Mouse (Mus musculus): ENCODE results near the gene Vwa1. TPM values are rescaled to one million over a fixed set of nuclear protein-coding genes. Genes with fewer than 3 reads are reported as not detected.

Vwa1 gene
- polyA plus RNA-seq (2011; ENCODE audit: insufficient read depth, insufficient read length, low read depth, missing spikeins) = 0.67 and 0.99 TPM in 2 replicates

DNA sequence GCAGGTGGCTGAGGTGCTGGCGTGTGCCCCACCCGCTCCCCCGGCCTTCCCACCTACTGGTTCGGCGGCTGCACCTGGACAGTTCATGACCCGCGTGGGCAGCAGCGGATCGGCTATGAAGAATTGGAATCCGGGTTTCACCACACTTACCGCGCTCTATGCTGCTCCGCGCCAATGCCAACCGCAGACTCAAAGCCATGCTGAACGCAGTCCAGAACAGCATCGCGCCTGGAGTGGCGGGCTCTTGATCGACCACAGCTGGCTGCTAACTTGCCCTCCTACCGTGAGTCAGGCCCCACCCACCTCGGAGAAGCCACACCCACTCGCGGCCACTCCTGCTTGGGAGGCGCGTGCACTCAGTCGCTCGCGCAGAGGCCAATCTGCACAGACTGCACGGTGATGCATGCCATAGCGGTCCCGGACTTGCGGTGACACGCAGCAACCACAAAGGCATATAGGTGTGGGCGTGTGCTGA, at the start of gene Vwa1:
Vwa1 (minus strand) TSS at position 419 of the 475 bp plus-strand sequence.
- H3K36me3 ChIP-seq (ENCODE audit: control insufficient read depth, insufficient read depth, low read length, poor library complexity, severe bottlenecking) = no peaks in the 10 kb centered on the region
- H3K4me3 ChIP-seq (ENCODE audit: low read depth, low read length) = peak within 1 kb of the TSS; percentile 43
- H3K9ac ChIP-seq (ENCODE audit: low read depth, poor library complexity, severe bottlenecking) = no peak within 1 kb of the TSS
- H3K27ac ChIP-seq (ENCODE audit: insufficient read depth, low read length) = no peak within 1 kb of the TSS
- H3K9me3 ChIP-seq (replicated peaks; ENCODE audit: control insufficient read depth, insufficient read depth, low read length, poor library complexity, severe bottlenecking) = no peaks in the 10 kb centered on the region
- H3K27me3 ChIP-seq (ENCODE audit: control insufficient read depth, insufficient read depth, low read length, poor library complexity, severe bottlenecking) = no peaks in the 10 kb centered on the region
- peaks cover 7% of the 10 kb centered on the region for H3K4me1 ChIP-seq (ENCODE audit: control insufficient read depth, insufficient read depth, low read length)
- TF ChIP-seq EP300 (IDR thresholded peaks at IDR 0.05; ENCODE audit: insufficient read depth, low read depth, low read length) (0 out of 2 replicates have a peak, but pooled peaks have one; percentile 16), CTCF (IDR thresholded peaks at IDR 0.05; ENCODE audit: low read depth, low read length) (no peak), POLR2A (IDR thresholded peaks at IDR 0.05; ENCODE audit: insufficient read depth, low read length) (no peak)

DNA sequence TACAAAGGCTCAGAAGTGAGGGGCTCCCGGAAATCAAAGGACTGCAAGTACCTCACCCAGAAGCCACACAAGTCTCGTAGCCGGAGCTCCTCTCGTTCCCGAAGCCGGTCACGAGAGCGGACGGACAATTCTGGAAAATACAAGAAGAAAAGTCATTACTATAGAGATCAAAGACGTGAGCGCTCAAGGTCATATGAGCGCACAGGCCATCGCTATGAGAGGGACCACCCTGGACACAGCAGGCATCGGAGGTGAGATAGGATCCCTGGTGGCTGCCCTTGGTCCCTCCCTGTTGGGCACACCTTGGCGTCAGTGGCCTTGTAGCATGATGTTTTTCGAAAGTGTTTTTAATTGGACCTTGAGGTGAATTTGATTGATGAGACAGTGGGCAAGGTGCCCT, 48.9 kb upstream of the Vwa1 start:
- no peak overlapping the region for H3K27ac ChIP-seq (ENCODE audit: insufficient read depth, low read length)
- peaks cover 70% of the 10 kb centered on the region for H3K36me3 ChIP-seq (ENCODE audit: control insufficient read depth, insufficient read depth, low read length, poor library complexity, severe bottlenecking)
- no peaks in the 10 kb centered on the region for H3K4me1 ChIP-seq (ENCODE audit: control insufficient read depth, insufficient read depth, low read length)
- no peak overlapping the region for H3K4me3 ChIP-seq (ENCODE audit: low read depth, low read length)
- H3K27me3 ChIP-seq (ENCODE audit: control insufficient read depth, insufficient read depth, low read length, poor library complexity, severe bottlenecking) = no peaks in the 10 kb centered on the region
- no peak overlapping the region for H3K9ac ChIP-seq (ENCODE audit: low read depth, poor library complexity, severe bottlenecking)
- H3K9me3 ChIP-seq (replicated peaks; ENCODE audit: control insufficient read depth, insufficient read depth, low read length, poor library complexity, severe bottlenecking) = no peaks in the 10 kb centered on the region
- TF ChIP-seq POLR2A (IDR thresholded peaks at IDR 0.05; ENCODE audit: insufficient read depth, low read length) (no peak), EP300 (IDR thresholded peaks at IDR 0.05; ENCODE audit: insufficient read depth, low read depth, low read length) (no peak), CTCF (IDR thresholded peaks at IDR 0.05; ENCODE audit: low read depth, low read length) (no peak)

DNA sequence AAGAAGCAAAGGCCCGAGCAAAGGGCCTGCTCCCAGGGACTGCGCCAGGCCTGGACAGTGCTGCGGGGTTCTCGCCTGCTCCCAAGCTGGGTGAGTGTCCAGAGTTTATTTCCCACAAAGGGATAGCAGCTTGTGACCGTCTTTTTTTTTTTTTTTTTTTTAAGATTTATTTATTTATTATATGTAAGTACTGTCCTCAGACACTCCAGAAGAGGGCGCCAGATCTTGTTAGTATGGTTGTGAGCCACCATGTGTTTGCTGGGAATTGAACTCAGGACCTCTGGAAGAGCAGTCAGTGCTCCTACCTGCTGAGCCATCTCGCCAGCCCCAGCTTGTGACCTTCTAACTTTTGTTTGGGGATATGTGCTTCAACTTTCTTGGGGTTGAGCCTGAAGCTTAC, 46.5 kb upstream of the Vwa1 start:
- Histone ChIP-seq H3K27ac (ENCODE audit: insufficient read depth, low read length) (no peak overlapping the region), H3K27me3 (ENCODE audit: control insufficient read depth, insufficient read depth, low read length, poor library complexity, severe bottlenecking) (no peaks in the 10 kb centered on the region), H3K4me3 (ENCODE audit: low read depth, low read length) (no peak overlapping the region), H3K36me3 (ENCODE audit: control insufficient read depth, insufficient read depth, low read length, poor library complexity, severe bottlenecking) (peaks cover 90% of the 10 kb centered on the region), H3K4me1 (ENCODE audit: control insufficient read depth, insufficient read depth, low read length) (no peaks in the 10 kb centered on the region), H3K9ac (ENCODE audit: low read depth, poor library complexity, severe bottlenecking) (no peak overlapping the region), H3K9me3 (replicated peaks; ENCODE audit: control insufficient read depth, insufficient read depth, low read length, poor library complexity, severe bottlenecking) (no peaks in the 10 kb centered on the region)
- no peak for TF ChIP-seq EP300 (IDR thresholded peaks at IDR 0.05; ENCODE audit: insufficient read depth, low read depth, low read length)
- TF ChIP-seq CTCF (IDR thresholded peaks at IDR 0.05; ENCODE audit: low read depth, low read length) = peak; percentile 1

DNA sequence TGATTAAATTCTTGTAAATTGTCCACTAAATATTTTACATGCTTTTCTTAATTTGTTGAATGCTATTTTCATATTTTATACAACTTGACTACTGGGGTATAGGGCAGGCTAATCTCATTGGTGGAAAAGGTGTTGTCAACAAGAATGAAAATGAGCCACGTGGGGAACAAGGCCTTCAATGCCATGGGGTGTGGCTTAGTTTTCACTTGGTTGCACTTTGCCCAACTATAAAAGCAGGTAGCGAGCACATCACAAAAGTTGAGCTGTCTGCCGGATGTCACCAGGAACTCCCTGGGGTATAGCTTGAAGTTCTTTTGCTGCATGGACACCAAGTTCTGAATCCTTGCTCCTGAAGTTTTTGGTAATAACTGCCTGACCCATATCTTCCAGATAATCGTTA, 43.0 kb upstream of the Vwa1 start:
- TF ChIP-seq EP300 (IDR thresholded peaks at IDR 0.05; ENCODE audit: insufficient read depth, low read depth, low read length) = no peak
- no peak for TF ChIP-seq CTCF (IDR thresholded peaks at IDR 0.05; ENCODE audit: low read depth, low read length)
- TF ChIP-seq POLR2A (IDR thresholded peaks at IDR 0.05; ENCODE audit: insufficient read depth, low read length) = no peak
- H3K4me1 ChIP-seq (ENCODE audit: control insufficient read depth, insufficient read depth, low read length) = no peaks in the 10 kb centered on the region
- no peak overlapping the region for H3K9ac ChIP-seq (ENCODE audit: low read depth, poor library complexity, severe bottlenecking)
- no peak overlapping the region for H3K27ac ChIP-seq (ENCODE audit: insufficient read depth, low read length)
- H3K4me3 ChIP-seq (ENCODE audit: low read depth, low read length) = no peak overlapping the region
- peaks cover 83% of the 10 kb centered on the region for H3K36me3 ChIP-seq (ENCODE audit: control insufficient read depth, insufficient read depth, low read length, poor library complexity, severe bottlenecking)
- no peaks in the 10 kb centered on the region for H3K9me3 ChIP-seq (replicated peaks; ENCODE audit: control insufficient read depth, insufficient read depth, low read length, poor library complexity, severe bottlenecking)
- no peaks in the 10 kb centered on the region for H3K27me3 ChIP-seq (ENCODE audit: control insufficient read depth, insufficient read depth, low read length, poor library complexity, severe bottlenecking)

DNA sequence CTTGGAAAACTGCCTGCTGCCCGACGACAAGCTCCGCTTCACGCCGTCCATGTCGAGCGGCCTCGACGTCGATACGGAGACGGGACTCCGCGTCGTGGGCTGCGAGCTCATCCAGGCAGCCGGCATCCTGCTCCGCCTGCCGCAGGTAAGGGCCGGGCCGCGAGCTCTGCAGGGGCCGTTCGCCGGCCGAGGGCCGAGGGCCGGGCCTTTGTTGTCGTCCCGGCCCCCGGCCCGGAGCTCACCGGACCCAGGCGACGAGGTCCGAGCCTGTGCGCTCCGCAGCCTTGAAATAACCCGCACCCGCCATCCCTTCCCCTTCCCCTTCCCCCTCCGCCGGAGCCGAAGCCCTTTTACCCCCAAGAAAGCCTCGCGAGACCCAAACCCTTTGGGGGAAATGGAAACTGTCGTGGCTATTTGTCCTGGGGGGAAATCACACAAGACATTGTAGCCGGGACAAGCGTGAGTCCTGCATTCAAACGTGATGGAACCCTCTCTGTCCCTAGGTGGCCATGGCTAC, 38.2 kb upstream of the Vwa1 start:
- TF ChIP-seq CTCF (IDR thresholded peaks at IDR 0.05; ENCODE audit: low read depth, low read length) = no peak
- TF ChIP-seq EP300 (IDR thresholded peaks at IDR 0.05; ENCODE audit: insufficient read depth, low read depth, low read length) = no peak
- no peak for TF ChIP-seq POLR2A (IDR thresholded peaks at IDR 0.05; ENCODE audit: insufficient read depth, low read length)
- Histone ChIP-seq H3K4me1 (ENCODE audit: control insufficient read depth, insufficient read depth, low read length) (no peaks in the 10 kb centered on the region), H3K27me3 (ENCODE audit: control insufficient read depth, insufficient read depth, low read length, poor library complexity, severe bottlenecking) (no peaks in the 10 kb centered on the region), H3K9me3 (replicated peaks; ENCODE audit: control insufficient read depth, insufficient read depth, low read length, poor library complexity, severe bottlenecking) (no peaks in the 10 kb centered on the region), H3K36me3 (ENCODE audit: control insufficient read depth, insufficient read depth, low read length, poor library complexity, severe bottlenecking) (peaks cover 65% of the 10 kb centered on the region), H3K9ac (ENCODE audit: low read depth, poor library complexity, severe bottlenecking) (peak overlapping the region; percentile 94), H3K4me3 (ENCODE audit: low read depth, low read length) (peak overlapping the region; percentile 100), H3K27ac (ENCODE audit: insufficient read depth, low read length) (peak overlapping the region; percentile 12; the same call in 1 of the 2 replicates)

DNA sequence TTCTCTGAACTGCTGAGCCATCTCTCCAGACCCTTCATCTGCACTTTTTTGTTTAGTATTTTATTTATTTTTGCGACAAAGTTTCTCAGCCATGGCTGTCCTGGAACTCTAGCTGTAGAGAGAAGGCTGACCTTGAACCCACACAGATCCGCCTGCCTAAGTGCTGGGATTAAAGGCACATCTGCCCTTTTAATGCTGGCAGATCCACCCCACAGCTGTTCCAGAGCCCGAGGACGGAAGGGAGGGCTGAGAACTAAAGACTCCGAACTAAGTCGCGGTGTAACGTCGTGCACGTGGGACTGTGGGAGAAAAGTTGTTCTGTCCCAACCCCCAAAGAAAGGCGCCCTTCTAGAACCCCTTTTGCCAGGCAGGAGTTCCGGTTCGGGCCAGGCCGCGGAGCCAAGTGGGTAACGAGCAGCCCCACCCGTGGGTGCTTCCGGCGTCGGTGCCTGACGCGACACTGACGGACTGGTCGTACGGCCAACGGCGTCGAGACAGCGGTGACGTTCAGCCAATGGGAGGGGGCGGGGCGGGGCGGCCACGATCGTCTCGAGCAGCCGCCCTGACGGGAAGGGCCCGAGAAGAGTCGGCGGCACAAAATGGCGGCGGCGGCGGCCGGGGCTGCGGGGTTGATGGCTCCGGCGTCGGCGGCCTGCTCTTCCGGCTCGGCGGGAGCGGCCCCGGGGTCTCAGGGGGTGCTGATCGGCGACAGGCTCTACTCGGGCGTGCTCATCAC, 37.6 kb upstream of the Vwa1 start, which contains the start of gene Ccnl2:
Ccnl2 (plus strand) TSS at position 561 of the 736 bp plus-strand sequence.
- Histone ChIP-seq H3K9me3 (replicated peaks; ENCODE audit: control insufficient read depth, insufficient read depth, low read length, poor library complexity, severe bottlenecking) (no peaks in the 10 kb centered on the region), H3K27ac (ENCODE audit: insufficient read depth, low read length) (peak within 1 kb of the TSS; percentile 55), H3K4me1 (ENCODE audit: control insufficient read depth, insufficient read depth, low read length) (no peaks in the 10 kb centered on the region), H3K4me3 (ENCODE audit: low read depth, low read length) (peak within 1 kb of the TSS; percentile 100), H3K36me3 (ENCODE audit: control insufficient read depth, insufficient read depth, low read length, poor library complexity, severe bottlenecking) (peaks cover 65% of the 10 kb centered on the region), H3K27me3 (ENCODE audit: control insufficient read depth, insufficient read depth, low read length, poor library complexity, severe bottlenecking) (no peaks in the 10 kb centered on the region), H3K9ac (ENCODE audit: low read depth, poor library complexity, severe bottlenecking) (peak within 1 kb of the TSS; percentile 94)
- TF ChIP-seq EP300 (IDR thresholded peaks at IDR 0.05; ENCODE audit: insufficient read depth, low read depth, low read length) (no peak), CTCF (IDR thresholded peaks at IDR 0.05; ENCODE audit: low read depth, low read length) (no peak), POLR2A (IDR thresholded peaks at IDR 0.05; ENCODE audit: insufficient read depth, low read length) (no peak)

Measured in ES-Bruce4 (cell line).